ENCODE assay signal across 20 mouse cellular contexts in the genomic region with DNA sequence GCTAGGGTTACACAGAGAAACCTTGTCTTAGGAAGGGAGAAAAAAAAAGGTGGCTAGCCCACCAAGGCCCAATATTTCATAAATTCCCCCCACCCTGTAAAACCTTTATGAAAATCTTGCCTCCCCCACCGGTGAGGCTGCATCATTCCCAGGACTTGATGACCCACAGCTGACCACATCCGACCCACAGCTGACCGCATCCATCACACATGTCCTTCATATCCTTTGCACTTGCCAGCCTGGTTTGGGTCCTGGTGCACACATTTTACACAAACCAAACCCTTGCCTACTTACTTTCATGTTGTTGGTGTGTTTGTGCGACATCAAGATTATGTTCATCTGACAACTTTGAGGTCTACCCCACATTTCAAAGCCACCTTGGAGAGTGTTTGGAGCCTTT. TPM values are rescaled to one million over a fixed set of nuclear protein-coding genes. Genes with fewer than 3 reads are reported as not detected.
DNase-seq lines count a peak whose midpoint lies in the region; ATAC-seq and TF ChIP-seq lines count a peak whose summit lies in the region.
"Had no signal": no experiment of that assay in that cellular context is flagged by ENCODE, and none has a peak within 500 bp of the region (broad histone marks: within the 10 kb centered on the region; RNA-seq: fewer than 3 reads in every experiment).

No protein-coding gene starts in this region.

- peaks cover 31% of the 10 kb centered on the region for H3K4me1 ChIP-seq in heart, embryonic 11.5 days (ENCODE audit: control insufficient read depth, insufficient read depth, low read length)
- peaks cover 31% of the 10 kb centered on the region for H3K4me1 ChIP-seq in heart, embryonic 15.5 days (replicated peaks)
- H3K4me1 ChIP-seq in embryonic fibroblast, embryonic 13.5 days (ENCODE audit: control insufficient read depth, insufficient read depth, low read length) = peaks cover 4% of the 10 kb centered on the region

- no peak for ATAC-seq in heart, embryonic 11.5 days (replicated peaks; ENCODE audit: insufficient number of reproducible peaks, low FRiP score, low TSS enrichment)
- ATAC-seq in heart, embryonic 15.5 days (replicated peaks; ENCODE audit: insufficient number of reproducible peaks, insufficient read depth, low FRiP score, low read depth) = no peak
- ATAC-seq: CD4-positive, CD25-positive, alpha-beta regulatory T cell, adult 4 months; forebrain, embryonic 15.5 days; intestine, embryonic 15.5 days had no signal

- H3K9ac ChIP-seq in heart, embryonic 11.5 days (ENCODE audit: low read depth, low read length) = no peak overlapping the region
- no peak overlapping the region for H3K9ac ChIP-seq in heart, embryonic 15.5 days
- H3K9ac ChIP-seq: embryonic facial prominence, embryonic 15.5 days; forebrain, embryonic 15.5 days; hindbrain, embryonic 14.5 days; intestine, embryonic 15.5 days had no signal

- no peaks in the 10 kb centered on the region for H3K9me3 ChIP-seq in heart, embryonic 11.5 days (replicated peaks; ENCODE audit: control insufficient read depth, low read length)
- no peaks in the 10 kb centered on the region for H3K9me3 ChIP-seq in heart, embryonic 15.5 days (replicated peaks)
- H3K9me3 ChIP-seq: embryonic facial prominence, embryonic 15.5 days; forebrain, embryonic 15.5 days; G1E; hindbrain, embryonic 10.5 days; intestine, embryonic 15.5 days had no signal

- no peaks in the 10 kb centered on the region for H3K27me3 ChIP-seq in heart, embryonic 11.5 days (ENCODE audit: control insufficient read depth, insufficient read depth, low read length)
- H3K27me3 ChIP-seq in heart, embryonic 15.5 days = peaks cover 18% of the 10 kb centered on the region
- H3K27me3 ChIP-seq in C2C12 (ENCODE audit: control insufficient read depth, insufficient read depth, insufficient read length) = no peaks in the 10 kb centered on the region
- H3K27me3 ChIP-seq: intestine, embryonic 15.5 days had no signal

- H3K4me3 ChIP-seq in heart, embryonic 11.5 days (ENCODE audit: low read depth, low read length) = no peak overlapping the region
- no peak overlapping the region for H3K4me3 ChIP-seq in heart, embryonic 15.5 days
- no peak overlapping the region for H3K4me3 ChIP-seq in C2C12 (ENCODE audit: insufficient read depth, poor library complexity, severe bottlenecking)
- no peak overlapping the region for H3K4me3 ChIP-seq in embryonic fibroblast, embryonic 13.5 days (ENCODE audit: insufficient read depth, low read length)
- H3K4me3 ChIP-seq: embryonic facial prominence, embryonic 15.5 days; forebrain, embryonic 15.5 days; hindbrain, embryonic 10.5 days; intestine, embryonic 15.5 days had no signal

- intact Hi-C loops in heart, postnatal 14 days (cut with DNase I) = no loop called here

- no peak for TF ChIP-seq CTCF in C2C12 (IDR thresholded peaks at IDR 0.05; ENCODE audit: control insufficient read depth, insufficient read depth, insufficient read length)
- TF ChIP-seq CTCF in embryonic fibroblast, embryonic 13.5 days (IDR thresholded peaks at IDR 0.05; ENCODE audit: borderline replicate concordance, insufficient read depth, low read length) = no peak

- no peaks in the 10 kb centered on the region for H3K36me3 ChIP-seq in heart, embryonic 11.5 days (ENCODE audit: control insufficient read depth, insufficient read depth, low read length)
- no peaks in the 10 kb centered on the region for H3K36me3 ChIP-seq in heart, embryonic 15.5 days
- no peaks in the 10 kb centered on the region for H3K36me3 ChIP-seq in C2C12 (ENCODE audit: control insufficient read depth, insufficient read depth)
- H3K36me3 ChIP-seq: embryonic facial prominence, embryonic 15.5 days; forebrain, embryonic 15.5 days; G1E; hindbrain, embryonic 10.5 days; intestine, embryonic 15.5 days had no signal

- no peak for TF ChIP-seq POLR2A in embryonic fibroblast, embryonic 13.5 days (IDR thresholded peaks at IDR 0.05; ENCODE audit: low read depth, low read length)

- H3K79me3 ChIP-seq in C2C12 (ENCODE audit: low read depth) = peaks cover 1% of the 10 kb centered on the region

- peaks cover 8% of the 10 kb centered on the region for H3K79me2 ChIP-seq in C2C12 (ENCODE audit: control insufficient read depth, insufficient read depth)

- H3K27ac ChIP-seq in heart, embryonic 11.5 days (ENCODE audit: low read depth, low read length) = peak overlapping the region; percentile 88
- peak overlapping the region; percentile 78 for H3K27ac ChIP-seq in heart, embryonic 15.5 days
- H3K27ac ChIP-seq in embryonic fibroblast, embryonic 13.5 days (ENCODE audit: insufficient read depth, low read length) = peak overlapping the region; percentile 64
- H3K27ac ChIP-seq: embryonic facial prominence, embryonic 15.5 days; forebrain, embryonic 15.5 days; hindbrain, embryonic 10.5 days; hindbrain, embryonic 14.5 days; intestine, embryonic 15.5 days had no signal

- no peak overlapping the region for H3ac ChIP-seq in C2C12 (ENCODE audit: control insufficient read depth, insufficient read length, low read depth)

- no peak for DNase-seq in heart, adult 8-10 months (ENCODE audit: low spot score)
- DNase-seq in heart, postnatal 14 days = no peak
- DNase-seq in layer of hippocampus, adult 9-10 months (ENCODE audit: low spot score) = no peak
- DNase-seq: adrenal gland, adult 8-10 months; cerebellum, adult 11 months; cerebellum, adult 8-10 months; gastrocnemius, postnatal 14 days; kidney, adult 18-20 months had no signal

- no peak overlapping the region for H3K4me2 ChIP-seq in heart, embryonic 11.5 days
- H3K4me2 ChIP-seq in heart, embryonic 15.5 days = no peak overlapping the region
- H3K4me2 ChIP-seq: embryonic facial prominence, embryonic 15.5 days; forebrain, embryonic 15.5 days; hindbrain, embryonic 14.5 days; intestine, embryonic 15.5 days had no signal

- WGBS in heart, embryonic 11.5 days (ENCODE audit: insufficient replicate concordance) = 95% methylated on average over 4 of the region's 4 CpGs
- 88% methylated on average over 4 of the region's 4 CpGs for WGBS in heart, embryonic 15.5 days

TF ChIP-seq in C2C12, 6 proteins besides CTCF, POLR2A, EP300 and RAD21:
- peak; percentile 79 for TF ChIP-seq MYOD1 (IDR thresholded peaks at IDR 0.05; ENCODE audit: control insufficient read depth, insufficient read length, low read depth)
- TF ChIP-seq MYOG (IDR thresholded peaks at IDR 0.05; ENCODE audit: control insufficient read depth, extremely low read depth, insufficient read length) = no peak
- TF ChIP-seq FOSL1 (IDR thresholded peaks at IDR 0.05; ENCODE audit: insufficient read depth, low read length, poor library complexity, severe bottlenecking) = no peak

RNA-seq across cellular contexts. Expression of a gene that starts 4.2 kb away (rescaled TPM):
- polyA plus RNA-seq in heart, embryonic 11.5 days (2014; fragmentation: Nextera tagmentation; extraction: Ambion mirVana) = 19.6 and 21.6 TPM in 2 replicates
- total RNA-seq in heart, adult 8-10 months (2022) = 10 to 100 TPM; 14.5 to 23.5 (median 16.9) TPM
- polyA plus RNA-seq in heart, embryonic 15.5 days (2015; fragmentation: Nextera tagmentation; extraction: Ambion mirVana) = 22.5 and 25.7 TPM in 2 replicates
- total RNA-seq in heart, postnatal 14 days (2021) = 10 to 100 TPM; 24.5 to 25.5 TPM
- 78.8 TPM for polyA plus RNA-seq in C2C12 (2012; fragmentation: generic; extraction: Trizol)
- 21.0 TPM in 2 replicates for polyA plus RNA-seq in embryonic fibroblast, embryonic 13.5 days (2011; ENCODE audit: insufficient read length, low read depth, missing spikeins)
- total RNA-seq: common myeloid progenitor, adult 5-6 weeks; G1E had no signal
- polyA plus RNA-seq: G1E had no signal

RNA-seq across cellular contexts. Expression of a gene that starts 46.2 kb away (rescaled TPM):
- 0.10 and 0.16 TPM in 2 replicates for polyA plus RNA-seq in heart, embryonic 11.5 days (2014; fragmentation: Nextera tagmentation; extraction: Ambion mirVana)
- total RNA-seq in heart, adult 8-10 months (2022) = 10 to 100 TPM; 33.9 to 43.8 (median 38.8) TPM
- polyA plus RNA-seq in heart, embryonic 15.5 days (2015; fragmentation: Nextera tagmentation; extraction: Ambion mirVana) = 0.60 and 0.62 TPM in 2 replicates
- 10 to 100 TPM; 57.9 to 60.3 TPM for total RNA-seq in heart, postnatal 14 days (2021)
- polyA plus RNA-seq in C2C12 (2012; fragmentation: generic; extraction: Trizol) = not detected
- polyA plus RNA-seq in embryonic fibroblast, embryonic 13.5 days (2011; ENCODE audit: insufficient read length, low read depth, missing spikeins) = 0.42 and 0.65 TPM in 2 replicates
- polyA plus RNA-seq: G1E had no signal
